Mouse (Mus musculus) testis, adult 2 months (tissue): ENCODE results near the gene Cep78.

Experiments used
- CTCF ChIP-seq: fragments of 200-500 bp; IDR thresholded peaks from 2 replicates; pipeline ENCODE4 v1.5.1; 2012; ENCODE audit warnings: low read depth, mild to moderate bottlenecking, inconsistent platforms, low read length, moderate library complexity; ENCODE audit not compliant: control insufficient read depth, insufficient read depth, insufficient replicate concordance
- POLR2A ChIP-seq: fragments of 200-500 bp; IDR thresholded peaks from 2 replicates; pipeline ENCODE4 v1.6.1; 2012; ENCODE audit warnings: low read depth, mild to moderate bottlenecking, inconsistent platforms, low read length, moderate library complexity; ENCODE audit not compliant: control insufficient read depth

GRCm38 (mm10) chr19:16007131-16007530 lies 22.3 kb upstream of the Cep78 start:
- TF ChIP-seq CTCF (no peak), POLR2A (no peak)
